Mouse (Mus musculus) liver, embryonic 14.5 days (tissue): ENCODE measurements at regions not wholly inside any gene's neighbourhood (a gene's known extent, or its start where the extent isn't known, plus 50 kb on each side); places are given as distances from the start of the nearest gene placed in this dataset.

ENCODE experiments used
- ATAC-seq: fragments of 200-750 bp; cut with Nextera tagmentation; 2 replicates; pipeline ENCODE4 v1.8.0; 2017; ENCODE audit warnings: moderate number of reproducible peaks, mild to moderate bottlenecking, moderate library complexity; ENCODE audit not compliant: insufficient read depth
- DNase-seq, 3 experiments: peaks; one replicate each; pipeline ENCODE4 v3.0.0-alpha.2; 2012 to 2013; ENCODE audit warnings: low read depth in 3 of 3, low spot score in 3 of 3
- H3K27ac ChIP-seq: fragments of 300-500 bp; sonication (generic); 2 replicates; pipeline ENCODE4 v1.5.1; 2014; ENCODE audit warnings: moderate library complexity, mild to moderate bottlenecking, control low read depth, inconsistent platforms
- H3K27me3 ChIP-seq: fragments of 300-500 bp; sonication (generic); 2 replicates; pipeline ENCODE4 v1.6.1; 2014; ENCODE audit warnings: mild to moderate bottlenecking, low read length, moderate library complexity; ENCODE audit not compliant: control insufficient read depth, insufficient read depth
- H3K36me3 ChIP-seq: fragments of 300-500 bp; sonication (generic); replicated peaks from 2 replicates; pipeline ENCODE4 v1.6.1; 2014; ENCODE audit warnings: low read depth; ENCODE audit not compliant: control insufficient read depth, insufficient read depth
- H3K4me1 ChIP-seq, 2 experiments: fragments of 200-500 bp in 1 of 2; fragments of 300-500 bp in 1 of 2; sonication (generic) in 1 of 2; replicated peaks; 2 replicates each; pipeline ENCODE4 v1.6.1; 2012 to 2014; ENCODE audit warnings: antibody characterized with exemption in 1 of 2, inconsistent platforms in 1 of 2, low read length in 1 of 2; ENCODE audit not compliant: control insufficient read depth in 2 of 2, insufficient read depth in 2 of 2
- H3K4me2 ChIP-seq: fragments of 300-500 bp; sonication (generic); 2 replicates; pipeline ENCODE4 v1.6.1; 2014; ENCODE audit warnings: low read depth, mild to moderate bottlenecking, control low read depth, moderate library complexity
- H3K4me3 ChIP-seq, 2 experiments: fragments of 200-500 bp in 1 of 2; fragments of 300-500 bp in 1 of 2; sonication (generic) in 1 of 2; 2 replicates each; pipeline ENCODE4 v1.5.1; 2012 to 2014; ENCODE audit warnings: low read depth in 2 of 2, low read length in 2 of 2, mild to moderate bottlenecking in 2 of 2, control low read depth in 1 of 2, inconsistent platforms in 1 of 2, moderate library complexity in 1 of 2; ENCODE audit not compliant: insufficient read depth in 1 of 2
- H3K9ac ChIP-seq: fragments of 300-500 bp; sonication (generic); replicated peaks from 2 replicates; pipeline ENCODE4 v1.6.1; 2014; ENCODE audit warnings: mild to moderate bottlenecking, control low read depth, moderate library complexity
- H3K9me3 ChIP-seq: fragments of 300-500 bp; sonication (generic); 2 replicates; pipeline ENCODE4 v1.6.1; 2016; ENCODE audit warnings: low read length, mixed read lengths; ENCODE audit not compliant: control insufficient read depth
- CTCF ChIP-seq: IDR thresholded peaks from 2 replicates; pipeline ENCODE4 v1.5.1; 2016; ENCODE audit warnings: antibody characterized with exemption, low read depth, control low read depth
- EP300 ChIP-seq: IDR thresholded peaks from 2 replicates; pipeline ENCODE4 v1.6.1; 2016; ENCODE audit warnings: antibody characterized with exemption, low read depth
- WGBS: fragments of 180-500 bp; shearing (Covaris S2); extraction: QIAGEN DNeasy Blood & Tissue Kit; methylation state at CpG from one replicate; pipeline ENCODE4 v1.1.7; 2014; ENCODE audit not compliant: insufficient replicate concordance; 5-methylcytosine and 5-hydroxymethylcytosine counted together

DNA sequence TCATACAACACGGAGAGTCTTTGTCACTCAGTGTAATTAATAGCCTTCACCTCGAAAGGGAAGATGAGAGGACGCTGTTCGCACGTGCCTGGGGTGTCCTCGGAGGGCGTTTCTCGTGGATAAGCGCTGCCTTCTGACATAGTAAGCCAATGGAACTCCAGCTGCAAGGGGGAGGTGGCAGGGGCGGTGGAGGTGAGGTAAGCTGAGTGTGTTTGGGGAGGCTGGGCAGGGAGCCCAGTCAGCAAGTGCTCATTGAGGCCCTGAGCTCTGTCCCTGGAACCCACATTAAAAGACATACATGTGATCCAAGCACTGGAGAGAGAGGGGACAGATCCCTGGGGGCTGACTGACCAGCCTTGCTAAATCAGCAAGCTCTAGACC is 234.1 kb downstream of the Setd4 start:
- TF ChIP-seq EP300: no peak
- peaks cover 15 to 31% of the 10 kb centered on the region in 2 experiments for H3K4me1 ChIP-seq
- H3K27me3 ChIP-seq: no peaks in the 10 kb centered on the region
- WGBS: 69% methylated on average over 10 of the region's 10 CpGs
- no peak overlapping the region for H3K4me2 ChIP-seq
- no peak overlapping the region for H3K9ac ChIP-seq
- no peak for ATAC-seq
- no peaks in the 10 kb centered on the region for H3K9me3 ChIP-seq
- H3K27ac ChIP-seq: no peak overlapping the region
- no peaks in the 10 kb centered on the region for H3K36me3 ChIP-seq
- H3K4me3 ChIP-seq: no peak overlapping the region
- no peak for DNase-seq

DNA sequence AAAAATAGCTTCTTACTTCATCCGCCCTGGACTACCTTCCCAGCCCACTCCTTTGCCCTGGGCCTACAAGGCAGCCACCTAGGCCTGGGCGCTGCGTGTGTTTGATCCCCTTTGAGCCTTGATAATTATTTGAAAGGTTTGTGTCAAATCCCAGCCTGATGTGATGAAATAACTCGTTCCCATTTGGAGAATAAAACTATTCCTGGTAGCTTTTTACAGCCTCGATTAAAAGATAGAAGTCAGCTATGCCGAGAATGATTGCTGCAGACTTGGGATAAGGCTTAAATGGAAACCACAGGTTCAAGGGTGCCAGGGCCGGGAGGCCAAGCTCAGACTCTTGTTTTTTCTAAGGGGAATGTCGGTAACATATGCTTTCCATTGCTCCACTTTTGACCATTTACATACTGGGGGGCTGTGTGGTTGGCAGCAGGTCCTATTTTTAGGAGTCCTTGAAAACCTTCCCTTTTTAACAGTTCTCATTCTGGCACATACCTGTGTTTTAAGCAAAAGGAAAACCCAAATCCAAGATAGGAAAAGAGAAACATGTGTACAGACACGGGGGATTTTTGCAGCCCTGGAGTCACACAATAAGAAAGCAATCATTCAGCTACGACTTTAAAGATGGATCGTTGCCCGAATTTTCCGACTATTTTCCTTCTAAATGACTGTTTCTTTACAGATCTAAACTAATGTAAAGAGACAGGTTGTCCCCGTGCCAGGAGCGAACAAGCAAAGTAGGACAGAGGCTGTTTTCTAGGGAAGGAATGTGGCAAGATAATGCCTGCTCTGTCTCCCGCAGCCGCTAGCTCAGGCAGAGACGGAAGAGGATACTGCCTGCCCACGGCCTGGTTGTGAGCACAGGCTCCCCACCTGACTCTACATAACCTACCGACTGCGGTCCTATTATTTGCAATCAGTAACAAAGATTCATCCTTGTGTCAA is 234.8 kb downstream of the Setd4 start:
- no peak overlapping the region for H3K4me3 ChIP-seq
- TF ChIP-seq EP300 (no peak), CTCF (no peak)

GRCm38 (mm10) chr16:93367995-93368394 is 235.9 kb downstream of the Setd4 start:
- 70% methylated on average over 6 of the region's 6 CpGs for WGBS
- TF ChIP-seq CTCF (no peak), EP300 (no peak)
- DNase-seq (no peak), ATAC-seq (no peak)
- Histone ChIP-seq H3K4me3 (no peak overlapping the region), H3K9ac (no peak overlapping the region), H3K36me3 (no peaks in the 10 kb centered on the region), H3K9me3 (no peaks in the 10 kb centered on the region), H3K4me2 (no peak overlapping the region), H3K27me3 (no peaks in the 10 kb centered on the region), H3K4me1 (peaks cover 15 to 34% of the 10 kb centered on the region in 2 experiments), H3K27ac (no peak overlapping the region)

More for the DNA sequence above, 234.8 kb downstream of the Setd4 start:
- Histone ChIP-seq H3K4me1 (peaks cover 15 to 34% of the 10 kb centered on the region in 2 experiments), H3K9ac (no peak overlapping the region), H3K9me3 (no peaks in the 10 kb centered on the region), H3K27ac (no peak overlapping the region), H3K4me2 (no peak overlapping the region), H3K36me3 (no peaks in the 10 kb centered on the region), H3K27me3 (no peaks in the 10 kb centered on the region)
- ATAC-seq (no peak), DNase-seq (no peak)
- WGBS: 72% methylated on average over 21 of the region's 21 CpGs

GRCm38 (mm10) chr16:93367246-93367805 is 236.5 kb downstream of the Setd4 start:
- Histone ChIP-seq H3K9ac (no peak overlapping the region; the same call in 1 of the 2 replicates), H3K27me3 (no peaks in the 10 kb centered on the region), H3K27ac (peak overlapping the region; percentile 82), H3K4me3 (no peak overlapping the region), H3K4me1 (peaks cover 15 to 34% of the 10 kb centered on the region in 2 experiments), H3K9me3 (no peaks in the 10 kb centered on the region), H3K36me3 (no peaks in the 10 kb centered on the region), H3K4me2 (peak overlapping the region; percentile 50; the same call in 1 of the 2 replicates)
- WGBS: 73% methylated on average over 8 of the region's 8 CpGs
- TF ChIP-seq CTCF: no peak
- no peak for TF ChIP-seq EP300
- ATAC-seq: no peak
- no peak for DNase-seq

DNA sequence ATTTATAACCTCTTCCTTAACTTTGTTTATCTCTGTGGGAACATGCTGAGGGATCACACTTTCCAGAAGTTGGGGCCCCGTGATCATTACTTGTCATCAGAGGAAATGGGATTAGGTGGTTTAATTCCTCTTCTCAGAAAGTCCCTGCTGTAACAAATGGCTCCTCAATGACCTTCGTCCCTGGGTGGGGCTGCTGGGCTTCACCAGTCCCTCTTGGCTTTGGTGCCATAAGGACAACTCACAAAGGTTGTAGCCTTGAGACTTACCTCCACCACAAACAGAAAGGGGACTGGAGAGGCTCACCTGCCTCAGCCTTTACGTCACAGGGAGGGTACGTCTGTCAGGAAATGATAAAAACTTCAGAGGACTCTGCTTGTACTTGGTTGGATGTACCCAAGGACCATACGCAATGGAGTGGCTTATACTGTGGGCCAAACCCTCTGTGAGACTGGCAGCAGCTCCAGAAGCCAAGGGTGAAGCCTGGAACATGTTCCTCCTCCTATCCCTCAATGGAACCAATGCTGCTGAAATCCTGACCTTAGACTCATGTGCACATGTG is 237.4 kb downstream of the Setd4 start:
- DNase-seq (peak; percentile 61 to 65 (median 62)), ATAC-seq (peak; percentile 82)
- Histone ChIP-seq H3K27ac (peak overlapping the region; percentile 82), H3K4me3 (peak overlapping the region in 1 of 2 experiments; percentile 7; a peak in 1 of 4 replicates), H3K4me2 (peak overlapping the region; percentile 50), H3K9me3 (no peaks in the 10 kb centered on the region), H3K27me3 (no peaks in the 10 kb centered on the region), H3K36me3 (no peaks in the 10 kb centered on the region), H3K9ac (peak overlapping the region; percentile 48), H3K4me1 (peaks cover 15 to 36% of the 10 kb centered on the region in 2 experiments)
- 21% methylated on average over 5 of the region's 5 CpGs for WGBS
- TF ChIP-seq EP300 (peak; percentile 63), CTCF (no peak)
